In the genomic region with DNA sequence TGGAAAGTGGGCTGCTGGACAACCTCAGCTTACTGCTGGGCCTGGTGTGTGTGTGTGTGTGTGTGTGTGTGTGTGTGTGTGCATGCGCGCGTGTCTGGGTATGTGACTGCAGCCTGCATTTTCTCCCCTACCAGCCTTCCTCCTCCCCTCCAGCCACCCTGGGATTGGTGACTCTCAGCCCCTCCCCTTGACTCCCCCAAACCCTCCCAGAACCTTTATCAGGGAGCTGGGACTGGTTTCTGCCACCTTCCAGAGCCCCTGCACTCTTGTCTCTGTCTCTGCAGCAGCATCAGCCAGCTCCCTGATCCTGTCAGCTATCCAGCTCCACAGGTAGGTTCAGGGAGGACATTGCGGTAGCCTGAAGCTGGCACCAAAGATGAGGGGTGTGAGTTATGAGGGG, we compare ENCODE assay signal across 28 mouse cellular contexts. TPM values are rescaled to one million over a fixed set of nuclear protein-coding genes. Genes with fewer than 3 reads are reported as not detected.
DNase-seq lines count a peak whose midpoint lies in the region; ATAC-seq lines count a peak whose summit lies in the region.
"Had no signal": no experiment of that assay in that cellular context is flagged by ENCODE, and none has a peak within 500 bp of the region (broad histone marks: within the 10 kb centered on the region; RNA-seq: fewer than 3 reads in every experiment).

No protein-coding gene starts in this region.

- peaks cover 9% of the 10 kb centered on the region for H3K4me1 ChIP-seq in limb, embryonic 11.5 days (ENCODE audit: control insufficient read depth, insufficient read depth, low read length)
- H3K4me1 ChIP-seq in limb, embryonic 10.5 days, result peaks cover 27% of the 10 kb centered on the region
- peaks cover 62% of the 10 kb centered on the region for H3K4me1 ChIP-seq in liver, embryonic 12.5 days
- peaks cover 32% of the 10 kb centered on the region for H3K4me1 ChIP-seq in liver, embryonic 16.5 days (ENCODE audit: control insufficient read depth, low read depth, low read length)

- peaks cover 3% of the 10 kb centered on the region; the same call in 1 of the 2 replicates for H3K27me3 ChIP-seq in limb, embryonic 11.5 days (ENCODE audit: control insufficient read depth, insufficient read depth, low read length)
- peaks cover 59% of the 10 kb centered on the region for H3K27me3 ChIP-seq in limb, embryonic 10.5 days (ENCODE audit: low read depth, poor library complexity, severe bottlenecking)
- H3K27me3 ChIP-seq in liver, embryonic 12.5 days (replicated peaks), result peaks cover 81% of the 10 kb centered on the region
- peaks cover 26% of the 10 kb centered on the region for H3K27me3 ChIP-seq in liver, embryonic 16.5 days (ENCODE audit: control insufficient read depth, insufficient read depth, low read depth, low read length)

- 78% methylated on average over 4 of the region's 4 CpGs for WGBS in limb, embryonic 11.5 days
- WGBS in limb, embryonic 10.5 days, result 94% methylated on average over 4 of the region's 4 CpGs
- WGBS in liver, embryonic 12.5 days (ENCODE audit: insufficient replicate concordance), result 60% methylated on average over 4 of the region's 4 CpGs
- WGBS in liver, embryonic 16.5 days (ENCODE audit: insufficient replicate concordance), result 58% methylated on average over 4 of the region's 4 CpGs

- H3K9ac ChIP-seq in limb, embryonic 11.5 days (ENCODE audit: low read length), result no peak overlapping the region
- no peak overlapping the region; the same call in 1 of the 2 replicates for H3K9ac ChIP-seq in liver, embryonic 12.5 days
- no peak overlapping the region for H3K9ac ChIP-seq in liver, embryonic 16.5 days (ENCODE audit: low read depth, low read length)
- H3K9ac ChIP-seq: embryonic facial prominence, embryonic 15.5 days; forebrain, embryonic 13.5 days; forebrain, postnatal 0 days; heart, embryonic 15.5 days; hindbrain, embryonic 13.5 days had no signal

- no peak for ATAC-seq in limb, embryonic 11.5 days (ENCODE audit: insufficient number of reproducible peaks, low FRiP score, low TSS enrichment, low read depth)
- peak; percentile 67 for ATAC-seq in liver, embryonic 12.5 days
- ATAC-seq in liver, embryonic 16.5 days (ENCODE audit: low read depth), result peak; percentile 54
- ATAC-seq: activated CD4-positive, CD25-positive, alpha-beta regulatory T cell, adult 4 months; forebrain, embryonic 13.5 days; forebrain, postnatal 0 days; Patski had no signal

- no peak for DNase-seq in limb, embryonic 11.5 days (ENCODE audit: low spot score)
- no peak for DNase-seq in limb, embryonic 10.5 days (ENCODE audit: low spot score)
- no peak for DNase-seq in natural killer cell, adult 2 months (ENCODE audit: low spot score in 2 of 2)
- no peak for DNase-seq in adrenal gland, postnatal 14 days
- no peak for DNase-seq in cerebellum, postnatal 36 days
- DNase-seq: adrenal gland, postnatal 25 days; cerebellum, adult 2 months; cerebellum, postnatal 10 days; embryo, embryonic 11 days; forebrain, postnatal 0 days; gastrocnemius, postnatal 14 days; heart, adult 2 months; heart, postnatal 14 days had no signal

- H3K9me3 ChIP-seq in limb, embryonic 11.5 days (ENCODE audit: control insufficient read depth, low read length), result no peaks in the 10 kb centered on the region
- H3K9me3 ChIP-seq in limb, embryonic 10.5 days (replicated peaks), result no peaks in the 10 kb centered on the region
- no peaks in the 10 kb centered on the region for H3K9me3 ChIP-seq in liver, embryonic 12.5 days (replicated peaks)
- H3K9me3 ChIP-seq in liver, embryonic 16.5 days (replicated peaks; ENCODE audit: control insufficient read depth, low read length), result no peaks in the 10 kb centered on the region
- H3K9me3 ChIP-seq: embryonic facial prominence, embryonic 15.5 days; forebrain, embryonic 13.5 days; heart, embryonic 15.5 days; hindbrain, embryonic 13.5 days had no signal

- no peak overlapping the region for H3K4me3 ChIP-seq in limb, embryonic 11.5 days (ENCODE audit: low read depth, low read length)
- no peak overlapping the region for H3K4me3 ChIP-seq in limb, embryonic 10.5 days
- peak overlapping the region; percentile 15; the same call in 1 of the 2 replicates for H3K4me3 ChIP-seq in liver, embryonic 12.5 days
- H3K4me3 ChIP-seq in liver, embryonic 16.5 days (ENCODE audit: low read depth, low read length), result peak overlapping the region; percentile 27; the same call in 1 of the 2 replicates
- H3K4me3 ChIP-seq: embryonic facial prominence, embryonic 15.5 days; forebrain, embryonic 13.5 days; heart, adult 2 months; heart, embryonic 15.5 days; hindbrain, embryonic 13.5 days had no signal

- H3K4me2 ChIP-seq in limb, embryonic 11.5 days (ENCODE audit: low read depth, severe bottlenecking), result 0 out of 2 replicates have a peak overlapping the region, but pooled peaks have one; percentile 7
- H3K4me2 ChIP-seq in liver, embryonic 12.5 days, result peak overlapping the region; percentile 40
- H3K4me2 ChIP-seq in liver, embryonic 16.5 days (ENCODE audit: low read depth, low read length), result peak overlapping the region; percentile 30; the same call in 1 of the 2 replicates
- H3K4me2 ChIP-seq: embryonic facial prominence, embryonic 15.5 days; forebrain, embryonic 13.5 days; heart, embryonic 11.5 days; heart, embryonic 15.5 days; hindbrain, embryonic 13.5 days had no signal

- H3K27ac ChIP-seq in limb, embryonic 11.5 days (replicated peaks; ENCODE audit: low read depth, low read length), result no peak overlapping the region
- H3K27ac ChIP-seq in limb, embryonic 10.5 days, result no peak overlapping the region
- no peak overlapping the region for H3K27ac ChIP-seq in liver, embryonic 12.5 days
- no peak overlapping the region for H3K27ac ChIP-seq in liver, embryonic 16.5 days (ENCODE audit: low read length)
- H3K27ac ChIP-seq: embryonic facial prominence, embryonic 15.5 days; forebrain, embryonic 13.5 days; heart, adult 2 months; heart, embryonic 15.5 days; hindbrain, embryonic 13.5 days had no signal

- no peaks in the 10 kb centered on the region for H3K36me3 ChIP-seq in limb, embryonic 11.5 days (ENCODE audit: control insufficient read depth, insufficient read depth, low read length)
- H3K36me3 ChIP-seq in limb, embryonic 10.5 days, result no peaks in the 10 kb centered on the region
- H3K36me3 ChIP-seq in liver, embryonic 12.5 days, result no peaks in the 10 kb centered on the region
- no peaks in the 10 kb centered on the region for H3K36me3 ChIP-seq in liver, embryonic 16.5 days (ENCODE audit: control insufficient read depth, insufficient read depth)
- H3K36me3 ChIP-seq: embryonic facial prominence, embryonic 15.5 days; heart, embryonic 15.5 days; hindbrain, embryonic 13.5 days had no signal

RNA-seq across cellular contexts. Expression of gene Tac2, which starts 0.9 kb away (rescaled TPM):
- polyA plus RNA-seq in limb, embryonic 11.5 days (2014; fragmentation: Nextera tagmentation; extraction: Ambion mirVana), result 1.9 and 2.9 TPM in 2 replicates
- polyA plus RNA-seq in limb, embryonic 10.5 days (2016; fragmentation: Nextera tagmentation; extraction: Ambion mirVana), result 2.1 and 2.8 TPM in 2 replicates
- polyA plus RNA-seq in liver, embryonic 12.5 days (2016; fragmentation: Nextera tagmentation; extraction: Ambion mirVana), result 8.6 and 14.1 TPM in 2 replicates
- polyA plus RNA-seq in liver, embryonic 16.5 days (2015; fragmentation: Nextera tagmentation; extraction: Ambion mirVana), result 11.3 and 13.1 TPM in 2 replicates
- total RNA-seq in adrenal gland, postnatal 14 days (2021), result not detected in 2 replicates
- total RNA-seq: adrenal gland, adult 18-20 months; adrenal gland, postnatal 25 days; CH12.LX; common myeloid progenitor, adult 5-6 weeks; gastrocnemius, adult 18-20 months; gastrocnemius, postnatal 14 days; heart, adult 2 months; heart, postnatal 14 days; hematopoietic stem cell, adult 5-6 weeks had no signal
- polyA plus RNA-seq: activated CD4-positive, CD25-positive, alpha-beta regulatory T cell, adult 4 months; heart, adult 2 months; hindbrain, embryonic 13.5 days; Patski had no signal

RNA-seq across cellular contexts. Expression of gene Zbtb39, which starts 14.2 kb away (rescaled TPM):
- polyA plus RNA-seq in limb, embryonic 11.5 days (2014; fragmentation: Nextera tagmentation; extraction: Ambion mirVana), result 7.2 and 7.7 TPM in 2 replicates
- 5.1 and 5.5 TPM in 2 replicates for polyA plus RNA-seq in limb, embryonic 10.5 days (2016; fragmentation: Nextera tagmentation; extraction: Ambion mirVana)
- 1.3 and 1.4 TPM in 2 replicates for polyA plus RNA-seq in liver, embryonic 12.5 days (2016; fragmentation: Nextera tagmentation; extraction: Ambion mirVana)
- 0.69 and 0.70 TPM in 2 replicates for polyA plus RNA-seq in liver, embryonic 16.5 days (2015; fragmentation: Nextera tagmentation; extraction: Ambion mirVana)
- 11.6 and 12.2 TPM in 2 replicates for total RNA-seq in adrenal gland, postnatal 14 days (2021)

RNA-seq across cellular contexts. Expression of gene Myo1a, which starts 20.2 kb away (rescaled TPM):
- polyA plus RNA-seq in limb, embryonic 11.5 days (2014; fragmentation: Nextera tagmentation; extraction: Ambion mirVana), result 0.40 and 0.61 TPM in 2 replicates
- 0.49 and 0.78 TPM in 2 replicates for polyA plus RNA-seq in limb, embryonic 10.5 days (2016; fragmentation: Nextera tagmentation; extraction: Ambion mirVana)
- polyA plus RNA-seq in liver, embryonic 12.5 days (2016; fragmentation: Nextera tagmentation; extraction: Ambion mirVana), result 0.06 and 0.13 TPM in 2 replicates
- 0.11 and 0.55 TPM in 2 replicates for polyA plus RNA-seq in liver, embryonic 16.5 days (2015; fragmentation: Nextera tagmentation; extraction: Ambion mirVana)
- total RNA-seq in adrenal gland, postnatal 14 days (2021), result 1.5 and 1.9 TPM in 2 replicates
- total RNA-seq: common myeloid progenitor, adult 5-6 weeks; gastrocnemius, adult 18-20 months; hematopoietic stem cell, adult 5-6 weeks had no signal
- polyA plus RNA-seq: activated CD4-positive, CD25-positive, alpha-beta regulatory T cell, adult 4 months had no signal

RNA-seq across cellular contexts. Expression of gene Gpr182, which starts 26.4 kb away (rescaled TPM):
- 0.27 and 0.33 TPM in 2 replicates for polyA plus RNA-seq in limb, embryonic 11.5 days (2014; fragmentation: Nextera tagmentation; extraction: Ambion mirVana)
- polyA plus RNA-seq in limb, embryonic 10.5 days (2016; fragmentation: Nextera tagmentation; extraction: Ambion mirVana), result 0.50 and 0.51 TPM in 2 replicates
- polyA plus RNA-seq in liver, embryonic 12.5 days (2016; fragmentation: Nextera tagmentation; extraction: Ambion mirVana), result 10.3 and 11.2 TPM in 2 replicates
- polyA plus RNA-seq in liver, embryonic 16.5 days (2015; fragmentation: Nextera tagmentation; extraction: Ambion mirVana), result 13.4 and 15.6 TPM in 2 replicates
- total RNA-seq in adrenal gland, postnatal 14 days (2021), result 12.0 and 14.2 TPM in 2 replicates
- total RNA-seq: CH12.LX; common myeloid progenitor, adult 5-6 weeks; hematopoietic stem cell, adult 5-6 weeks had no signal

RNA-seq across cellular contexts. Expression of gene Rdh1, which starts 34.4 kb away (rescaled TPM):
- not detected in 2 replicates for polyA plus RNA-seq in limb, embryonic 11.5 days (2014; fragmentation: Nextera tagmentation; extraction: Ambion mirVana)
- polyA plus RNA-seq in limb, embryonic 10.5 days (2016; fragmentation: Nextera tagmentation; extraction: Ambion mirVana), result not detected in 2 replicates
- 0.22 and 0.30 TPM in 2 replicates for polyA plus RNA-seq in liver, embryonic 12.5 days (2016; fragmentation: Nextera tagmentation; extraction: Ambion mirVana)
- polyA plus RNA-seq in liver, embryonic 16.5 days (2015; fragmentation: Nextera tagmentation; extraction: Ambion mirVana), result 0.12 and 0.20 TPM in 2 replicates
- total RNA-seq in adrenal gland, postnatal 14 days (2021), result 0.94 and 1.9 TPM in 2 replicates
- total RNA-seq: CH12.LX; common myeloid progenitor, adult 5-6 weeks; gastrocnemius, adult 18-20 months; hematopoietic stem cell, adult 5-6 weeks had no signal
- polyA plus RNA-seq: embryonic facial prominence, embryonic 11.5 days; forebrain, embryonic 13.5 days; forebrain, postnatal 0 days; heart, embryonic 11.5 days; hindbrain, embryonic 13.5 days had no signal

Comparison
In these comparisons a context has a peak if more than half of its experiments do, and no peak if none do; other contexts are left out.
1. H3K4me3 ChIP-seq: peak in liver, embryonic 12.5 days (single experiment) and liver, embryonic 16.5 days (single experiment); none in limb, embryonic 11.5 days (single experiment) and limb, embryonic 10.5 days (single experiment).
2. Peak in every context shown above with its lines, with median percentiles within 50 percentile points of each other: H3K4me2 ChIP-seq.